Mouse (Mus musculus) lung, postnatal 36 days (tissue): ENCODE measurements around the gene Ndnf.

Experiments
- DNase-seq: peaks from one replicate; pipeline ENCODE4 v3.0.0; 2022; ENCODE audit warnings: mixed read lengths

Gene Ndnf

GRCm38 (mm10) chr6:65758214-65758613 lies 86.8 kb downstream of the Ndnf start:
- DNase-seq, result no peak

- DNase-seq, result no peak
Observed at GRCm38 (mm10) chr6:65759174-65759573, 87.8 kb downstream of the Ndnf start.

- no peak for DNase-seq
Observed at GRCm38 (mm10) chr6:65760073-65760472, 88.7 kb downstream of the Ndnf start.
